Mouse (Mus musculus) duodenum, adult 2 months (tissue): ENCODE measurements around the gene Krtap9-1. TPM values are rescaled to one million over a fixed set of nuclear protein-coding genes. Genes with fewer than 3 reads are reported as not detected.

Experiments used
- polyA plus RNA-seq: library from polyadenylated mRNA; depleted of rRNA; stranded (reverse); fragments of >200 nt; gene quantifications from 2 replicates; pipeline ENCODE4 v1.2.3, GENCODE M21; 2012; ENCODE audit warnings: low replicate concordance; rRNA removed

Krtap9-1 gene
- polyA plus RNA-seq = not detected in 2 replicates

GRCm38 (mm10) chr11:99873089-99873488 lies at the start of gene Krtap9-1:
Gene Krtap9-1, plus strand, starts transcription at chr11:99873389.

GRCm38 (mm10) chr11:99837966-99838365 lies 35.2 kb upstream of the Krtap9-1 start, which contains the start of gene 2300003K06Rik:
Gene 2300003K06Rik, minus strand, starts transcription at chr11:99838066.

GRCm38 (mm10) chr11:99851508-99851907 lies 21.7 kb upstream of the Krtap9-1 start, which contains the start of gene Krtap4-16:
Gene Krtap4-16, minus strand, starts transcription at chr11:99851608.

GRCm38 (mm10) chr11:99857617-99858016 lies 15.6 kb upstream of the Krtap9-1 start, which contains the start of gene Gm11568:
Gene Gm11568, plus strand, starts transcription at chr11:99857917.

GRCm38 (mm10) chr11:99864176-99864575 lies 9.0 kb upstream of the Krtap9-1 start, which contains the start of gene Gm11559:
Gene Gm11559, plus strand, starts transcription at chr11:99864476.

GRCm38 (mm10) chr11:99878887-99879286 lies 5.7 kb downstream of the Krtap9-1 start, which contains the start of gene Gm11567:
Gene Gm11567, plus strand, starts transcription at chr11:99879187.

GRCm38 (mm10) chr11:99907620-99908019 lies 34.4 kb downstream of the Krtap9-1 start, which contains the start of gene Krtap31-1:
Gene Krtap31-1, plus strand, starts transcription at chr11:99907920.

GRCm38 (mm10) chr11:99914451-99914850 lies 41.3 kb downstream of the Krtap9-1 start, which contains the start of gene Gm11565:
Gene Gm11565, plus strand, starts transcription at chr11:99914751.

Other genes starting within 250 kb of the Krtap9-1 start
- not detected in 2 replicates for gene Krtap4-1, start 245.2 kb upstream of the Krtap9-1 start, polyA plus RNA-seq
- gene Krtap4-2, start 238.3 kb upstream of the Krtap9-1 start, polyA plus RNA-seq = not detected in 2 replicates
- not detected in 2 replicates for gene Krtap4-7, start 229.3 kb upstream of the Krtap9-1 start, polyA plus RNA-seq
- gene Gm11555, start 223.2 kb upstream of the Krtap9-1 start, polyA plus RNA-seq = not detected in 2 replicates
- gene Gm11563, start 214.4 kb upstream of the Krtap9-1 start, polyA plus RNA-seq = not detected in 2 replicates
- gene Krtap4-6, start 207.4 kb upstream of the Krtap9-1 start, polyA plus RNA-seq = not detected in 2 replicates
- not detected in 2 replicates for gene Gm14190, start 182.6 kb upstream of the Krtap9-1 start, polyA plus RNA-seq
- gene Gm14180, start 139.1 kb upstream of the Krtap9-1 start, polyA plus RNA-seq = not detected in 2 replicates
- not detected in 2 replicates for gene Gm11595, start 100.5 kb upstream of the Krtap9-1 start, polyA plus RNA-seq
- gene Krtap4-8, start 92.7 kb upstream of the Krtap9-1 start, polyA plus RNA-seq = not detected in 2 replicates
- gene Krtap4-9, start 88.2 kb upstream of the Krtap9-1 start, polyA plus RNA-seq = not detected in 2 replicates
- not detected in 2 replicates for gene Gm11596, start 79.9 kb upstream of the Krtap9-1 start, polyA plus RNA-seq
- gene Gm11569, start 74.5 kb upstream of the Krtap9-1 start, polyA plus RNA-seq = not detected in 2 replicates
- gene Gm11554, start 68.9 kb upstream of the Krtap9-1 start, polyA plus RNA-seq = not detected in 2 replicates
- gene Krtap4-13, start 63.5 kb upstream of the Krtap9-1 start, polyA plus RNA-seq = not detected in 2 replicates
- not detected in 2 replicates for gene Gm11564, start 57.7 kb upstream of the Krtap9-1 start, polyA plus RNA-seq
- not detected in 2 replicates for gene 2300003K06Rik, start 35.3 kb upstream of the Krtap9-1 start, polyA plus RNA-seq
- gene Krtap4-16, start 21.8 kb upstream of the Krtap9-1 start, polyA plus RNA-seq = 1.4 TPM in 1 of 2 replicates, not detected in the other
- not detected in 2 replicates for gene Gm11568, start 15.5 kb upstream of the Krtap9-1 start, polyA plus RNA-seq
- not detected in 2 replicates for gene Gm11559, start 8.9 kb upstream of the Krtap9-1 start, polyA plus RNA-seq
- gene Gm11567, start 5.8 kb downstream of the Krtap9-1 start, polyA plus RNA-seq = not detected in 2 replicates
- not detected in 2 replicates for gene Krtap31-1, start 34.5 kb downstream of the Krtap9-1 start, polyA plus RNA-seq
- not detected in 2 replicates for gene Gm11565, start 41.4 kb downstream of the Krtap9-1 start, polyA plus RNA-seq
- not detected in 2 replicates for gene Krtap31-2, start 62.9 kb downstream of the Krtap9-1 start, polyA plus RNA-seq
- gene Krtap9-5, start 75.1 kb downstream of the Krtap9-1 start, polyA plus RNA-seq = not detected in 2 replicates
- not detected in 2 replicates for gene Krtap29-1, start 105.7 kb downstream of the Krtap9-1 start, polyA plus RNA-seq
- not detected in 2 replicates for gene Krtap16-1, start 113.2 kb downstream of the Krtap9-1 start, polyA plus RNA-seq
- gene Krtap17-1, start 120.6 kb downstream of the Krtap9-1 start, polyA plus RNA-seq = not detected in 2 replicates
- not detected in 2 replicates for gene Krt33a, start 142.8 kb downstream of the Krtap9-1 start, polyA plus RNA-seq
- not detected in 2 replicates for gene Krt33b, start 156.5 kb downstream of the Krtap9-1 start, polyA plus RNA-seq
- gene Krt34, start 168.2 kb downstream of the Krtap9-1 start, polyA plus RNA-seq = not detected in 2 replicates
- 0.09 and 0.17 TPM in 2 replicates for gene Krt31, start 177.2 kb downstream of the Krtap9-1 start, polyA plus RNA-seq
- 0.18 TPM in 1 of 2 replicates, not detected in the other for gene Krt32, start 214.8 kb downstream of the Krtap9-1 start, polyA plus RNA-seq
- gene Krt35, start 222.9 kb downstream of the Krtap9-1 start, polyA plus RNA-seq = not detected in 2 replicates
- gene Krt36, start 232.2 kb downstream of the Krtap9-1 start, polyA plus RNA-seq = 0.11 TPM in 1 of 2 replicates, not detected in the other
- gene Krt13, start 248.2 kb downstream of the Krtap9-1 start, polyA plus RNA-seq = 0.24 and 2.1 TPM in 2 replicates